In genomic region chr8:102983910-102984225, GRCm38 (mm10) we compare ENCODE assay signal across 16 mouse cellular contexts.
A peak's percentile ranks its signal among the peaks of the same experiment; 100 is the strongest.
DNase-seq lines count a peak whose midpoint lies in the region; ATAC-seq and TF ChIP-seq lines count a peak whose summit lies in the region.
"Had no signal": no experiment of that assay in that cellular context is flagged by ENCODE, and none has a peak within 500 bp of the region (broad histone marks: within the 10 kb centered on the region; RNA-seq: fewer than 3 reads in every experiment).

No protein-coding gene starts in this region.

- 42% methylated on average over 3 of the region's 3 CpGs for WGBS in kidney, postnatal 0 days
- 31% methylated on average over 3 of the region's 3 CpGs for WGBS in forebrain, embryonic 13.5 days
- WGBS in limb, embryonic 14.5 days, result 16% methylated on average over 3 of the region's 3 CpGs
- WGBS in intestine, embryonic 15.5 days, result 49% methylated on average over 3 of the region's 3 CpGs
- WGBS in stomach, postnatal 0 days, result 72% methylated on average over 3 of the region's 3 CpGs

- no peaks in the 10 kb centered on the region for H3K4me1 ChIP-seq in kidney, postnatal 0 days (replicated peaks; ENCODE audit: insufficient read depth, low read length)
- H3K4me1 ChIP-seq in forebrain, embryonic 13.5 days, result peaks cover 13% of the 10 kb centered on the region
- H3K4me1 ChIP-seq in limb, embryonic 14.5 days (ENCODE audit: control insufficient read depth, insufficient read depth, low read length), result peaks cover 18% of the 10 kb centered on the region
- H3K4me1 ChIP-seq in intestine, embryonic 15.5 days (replicated peaks), result no peaks in the 10 kb centered on the region
- no peaks in the 10 kb centered on the region for H3K4me1 ChIP-seq in stomach, postnatal 0 days (replicated peaks; ENCODE audit: control insufficient read depth, insufficient read depth)

- no peak for TF ChIP-seq EP300 in stomach, postnatal 0 days (optimal IDR thresholded peaks at IDR 0.05)

- no peak overlapping the region for H3K27ac ChIP-seq in kidney, postnatal 0 days
- no peak overlapping the region for H3K27ac ChIP-seq in forebrain, embryonic 13.5 days
- peak overlapping the region; percentile 19 for H3K27ac ChIP-seq in limb, embryonic 14.5 days (replicated peaks; ENCODE audit: low read depth, low read length)
- H3K27ac ChIP-seq in intestine, embryonic 15.5 days, result no peak overlapping the region
- H3K27ac ChIP-seq in stomach, postnatal 0 days (replicated peaks), result no peak overlapping the region
- H3K27ac ChIP-seq: heart, embryonic 10.5 days; hindbrain, embryonic 12.5 days; liver, embryonic 14.5 days had no signal

- H3K36me3 ChIP-seq in kidney, postnatal 0 days (ENCODE audit: insufficient read depth, low read length), result no peaks in the 10 kb centered on the region
- H3K36me3 ChIP-seq in forebrain, embryonic 13.5 days (ENCODE audit: poor library complexity, severe bottlenecking), result no peaks in the 10 kb centered on the region
- no peaks in the 10 kb centered on the region for H3K36me3 ChIP-seq in limb, embryonic 14.5 days (ENCODE audit: control insufficient read depth, insufficient read depth, low read length)
- H3K36me3 ChIP-seq in intestine, embryonic 15.5 days, result no peaks in the 10 kb centered on the region
- H3K36me3 ChIP-seq in stomach, postnatal 0 days (ENCODE audit: control insufficient read depth, insufficient read depth, low read length), result no peaks in the 10 kb centered on the region
- H3K36me3 ChIP-seq: heart, embryonic 10.5 days; hindbrain, embryonic 12.5 days had no signal

- H3K27me3 ChIP-seq in kidney, postnatal 0 days (ENCODE audit: insufficient read depth, low read length), result no peaks in the 10 kb centered on the region
- no peaks in the 10 kb centered on the region for H3K27me3 ChIP-seq in forebrain, embryonic 13.5 days
- no peaks in the 10 kb centered on the region for H3K27me3 ChIP-seq in limb, embryonic 14.5 days (ENCODE audit: control insufficient read depth, insufficient read depth, low read length)
- H3K27me3 ChIP-seq in intestine, embryonic 15.5 days (replicated peaks), result no peaks in the 10 kb centered on the region
- no peaks in the 10 kb centered on the region for H3K27me3 ChIP-seq in stomach, postnatal 0 days (ENCODE audit: control insufficient read depth, insufficient read depth, low read length)
- H3K27me3 ChIP-seq: hindbrain, embryonic 12.5 days had no signal

- DNase-seq in kidney, postnatal 0 days (ENCODE audit: low spot score), result peak; percentile 54
- DNase-seq in kidney, postnatal 4 days, result no peak
- peak; percentile 63 for DNase-seq in embryo, embryonic 9.5 days (ENCODE audit: extremely low spot score)
- peak; percentile 62 for DNase-seq in limb, embryonic 14.5 days (ENCODE audit: low spot score)
- no peak for DNase-seq in heart, adult 18-20 months
- no peak for DNase-seq in stomach, postnatal 0 days (ENCODE audit: low spot score)
- DNase-seq: cerebellum, adult 18-20 months; gastrocnemius, postnatal 10 days; kidney, postnatal 10 days; lung, postnatal 14 days; thymus, postnatal 25 days had no signal

- H3K4me2 ChIP-seq in kidney, postnatal 0 days (ENCODE audit: low read length), result no peak overlapping the region
- H3K4me2 ChIP-seq in forebrain, embryonic 13.5 days, result no peak overlapping the region
- H3K4me2 ChIP-seq in limb, embryonic 14.5 days (replicated peaks; ENCODE audit: low read depth, low read length, severe bottlenecking), result no peak overlapping the region
- H3K4me2 ChIP-seq in intestine, embryonic 15.5 days (replicated peaks), result no peak overlapping the region
- no peak overlapping the region for H3K4me2 ChIP-seq in stomach, postnatal 0 days (replicated peaks; ENCODE audit: low read depth)
- H3K4me2 ChIP-seq: hindbrain, embryonic 12.5 days had no signal

- no peak for ATAC-seq in kidney, postnatal 0 days (replicated peaks; ENCODE audit: low FRiP score, low read depth)
- peak; percentile 82 for ATAC-seq in forebrain, embryonic 13.5 days
- peak; percentile 89 for ATAC-seq in limb, embryonic 14.5 days (ENCODE audit: low FRiP score, low read depth)
- ATAC-seq in intestine, embryonic 15.5 days, result no peak
- no peak for ATAC-seq in stomach, postnatal 0 days (ENCODE audit: low FRiP score, low TSS enrichment)

- no peak for TF ChIP-seq POLR2A in limb, embryonic 14.5 days (IDR thresholded peaks at IDR 0.05; ENCODE audit: borderline replicate concordance, extremely low read depth, insufficient read depth, insufficient read length)

- H3K9me3 ChIP-seq in kidney, postnatal 0 days (replicated peaks; ENCODE audit: low read length), result no peaks in the 10 kb centered on the region
- no peaks in the 10 kb centered on the region for H3K9me3 ChIP-seq in forebrain, embryonic 13.5 days (replicated peaks)
- H3K9me3 ChIP-seq in limb, embryonic 14.5 days (ENCODE audit: control insufficient read depth, low read length), result no peaks in the 10 kb centered on the region
- no peaks in the 10 kb centered on the region for H3K9me3 ChIP-seq in intestine, embryonic 15.5 days
- no peaks in the 10 kb centered on the region for H3K9me3 ChIP-seq in stomach, postnatal 0 days (ENCODE audit: control insufficient read depth, low read length)
- H3K9me3 ChIP-seq: heart, embryonic 10.5 days; hindbrain, embryonic 12.5 days had no signal

- no peak for TF ChIP-seq CTCF in kidney, postnatal 0 days (IDR thresholded peaks at IDR 0.05; ENCODE audit: low read depth)
- TF ChIP-seq CTCF in stomach, postnatal 0 days (IDR thresholded peaks at IDR 0.05; ENCODE audit: low read depth), result no peak

- no peak overlapping the region for H3K4me3 ChIP-seq in kidney, postnatal 0 days (replicated peaks; ENCODE audit: low read depth, low read length)
- H3K4me3 ChIP-seq in forebrain, embryonic 13.5 days, result no peak overlapping the region
- no peak overlapping the region for H3K4me3 ChIP-seq in limb, embryonic 14.5 days (replicated peaks; ENCODE audit: low read length)
- H3K4me3 ChIP-seq in intestine, embryonic 15.5 days (replicated peaks), result no peak overlapping the region
- no peak overlapping the region for H3K4me3 ChIP-seq in stomach, postnatal 0 days (ENCODE audit: low read depth, low read length)
- H3K4me3 ChIP-seq: heart, embryonic 10.5 days; hindbrain, embryonic 12.5 days had no signal

- no peak overlapping the region for H3K9ac ChIP-seq in kidney, postnatal 0 days (ENCODE audit: low read depth, low read length)
- H3K9ac ChIP-seq in forebrain, embryonic 13.5 days, result no peak overlapping the region
- H3K9ac ChIP-seq in limb, embryonic 14.5 days (ENCODE audit: low read depth, low read length, severe bottlenecking), result no peak overlapping the region
- no peak overlapping the region for H3K9ac ChIP-seq in intestine, embryonic 15.5 days
- no peak overlapping the region for H3K9ac ChIP-seq in stomach, postnatal 0 days (ENCODE audit: low read length)
- H3K9ac ChIP-seq: hindbrain, embryonic 12.5 days; liver, embryonic 14.5 days had no signal

Comparison
In these comparisons a context has a peak if more than half of its experiments do, and no peak if none do; other contexts are left out.
1. DNase-seq: peak in kidney, postnatal 0 days (single experiment), embryo, embryonic 9.5 days (single experiment) and limb, embryonic 14.5 days (single experiment); none in kidney, postnatal 4 days (0 of 2), heart, adult 18-20 months (0 of 2) and stomach, postnatal 0 days (single experiment).
2. ATAC-seq: peak in forebrain, embryonic 13.5 days (single experiment) and limb, embryonic 14.5 days (single experiment); none in kidney, postnatal 0 days (single experiment), intestine, embryonic 15.5 days (single experiment) and stomach, postnatal 0 days (single experiment).